Comparison of ENCODE assay signal across 10 mouse cellular contexts in the genomic region with DNA sequence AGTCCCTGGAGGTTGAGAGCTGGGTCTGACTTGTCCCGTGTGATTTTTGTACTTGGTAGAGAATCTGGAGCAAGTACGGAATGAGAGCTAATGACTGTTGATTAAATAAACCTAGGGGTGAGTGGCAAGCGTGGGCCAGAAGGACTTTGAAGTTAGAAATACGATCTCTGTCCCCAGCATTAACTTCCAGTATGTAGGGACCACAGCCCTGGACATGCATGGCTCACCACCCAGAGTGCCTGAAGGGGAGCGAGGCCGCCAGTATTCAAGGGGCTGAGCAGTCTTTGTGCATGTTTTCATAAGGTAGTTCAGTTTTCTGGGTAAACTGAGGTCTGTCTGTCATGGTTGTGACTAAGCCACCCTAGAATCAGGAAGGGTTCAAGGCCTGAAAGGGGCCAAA. TPM values are rescaled to one million over a fixed set of nuclear protein-coding genes. Genes with fewer than 3 reads are reported as not detected.
A peak's percentile ranks its signal among the peaks of the same experiment; 100 is the strongest.
DNase-seq lines count a peak whose midpoint lies in the region; ATAC-seq lines count a peak whose summit lies in the region.
"Had no signal": no experiment of that assay in that cellular context is flagged by ENCODE, and none has a peak within 500 bp of the region (broad histone marks: within the 10 kb centered on the region; RNA-seq: fewer than 3 reads in every experiment).

No protein-coding gene starts in this region.

- peak overlapping the region; percentile 89; the same call in 1 of the 2 replicates for H3K4me2 ChIP-seq in kidney, embryonic 16.5 days (replicated peaks; ENCODE audit: low read depth, low read length)
- peak overlapping the region; percentile 84 for H3K4me2 ChIP-seq in hindbrain, embryonic 12.5 days (replicated peaks)
- peak overlapping the region; percentile 91 for H3K4me2 ChIP-seq in midbrain, embryonic 16.5 days (ENCODE audit: low read length)

- H3K9me3 ChIP-seq in kidney, embryonic 16.5 days (ENCODE audit: low read length): no peaks in the 10 kb centered on the region
- H3K9me3 ChIP-seq in forebrain, embryonic 10.5 days: no peaks in the 10 kb centered on the region
- H3K9me3 ChIP-seq in hindbrain, embryonic 12.5 days (replicated peaks): no peaks in the 10 kb centered on the region; the same call in 1 of the 2 replicates
- H3K9me3 ChIP-seq in midbrain, embryonic 16.5 days (replicated peaks; ENCODE audit: control insufficient read depth, low read length, poor library complexity, severe bottlenecking): no peaks in the 10 kb centered on the region

- no peak overlapping the region for H3K27ac ChIP-seq in kidney, embryonic 16.5 days (ENCODE audit: low read length)
- no peak overlapping the region for H3K27ac ChIP-seq in forebrain, embryonic 10.5 days
- no peak overlapping the region for H3K27ac ChIP-seq in hindbrain, embryonic 12.5 days
- H3K27ac ChIP-seq in midbrain, embryonic 16.5 days (ENCODE audit: low read length): no peak overlapping the region
- H3K27ac ChIP-seq: heart, adult 2 months; liver, embryonic 14.5 days had no signal

- H3K4me3 ChIP-seq in kidney, embryonic 16.5 days (ENCODE audit: low read length): no peak overlapping the region
- H3K4me3 ChIP-seq in forebrain, embryonic 10.5 days: peak overlapping the region; percentile 66
- peak overlapping the region; percentile 72; the same call in 1 of the 2 replicates for H3K4me3 ChIP-seq in hindbrain, embryonic 12.5 days
- H3K4me3 ChIP-seq in midbrain, embryonic 16.5 days (ENCODE audit: low read depth, low read length): peak overlapping the region; percentile 92
- H3K4me3 ChIP-seq: heart, adult 2 months had no signal

- 15% methylated on average over 6 of the region's 6 CpGs for whole genome bisulfite sequencing in kidney, embryonic 16.5 days
- WGBS in forebrain, embryonic 10.5 days: 46% methylated on average over 6 of the region's 6 CpGs
- 35% methylated on average over 6 of the region's 6 CpGs for WGBS in hindbrain, embryonic 12.5 days
- 38% methylated on average over 6 of the region's 6 CpGs for WGBS in midbrain, embryonic 16.5 days

- H3K9ac ChIP-seq in kidney, embryonic 16.5 days (replicated peaks; ENCODE audit: low read length): no peak overlapping the region
- H3K9ac ChIP-seq in hindbrain, embryonic 12.5 days: no peak overlapping the region
- peak overlapping the region; percentile 98 for H3K9ac ChIP-seq in midbrain, embryonic 16.5 days (ENCODE audit: low read depth, low read length)
- H3K9ac ChIP-seq: liver, embryonic 14.5 days had no signal

- peaks cover 68% of the 10 kb centered on the region for H3K27me3 ChIP-seq in kidney, embryonic 16.5 days (ENCODE audit: insufficient read depth, low read length)
- peaks cover 79% of the 10 kb centered on the region for H3K27me3 ChIP-seq in forebrain, embryonic 10.5 days (ENCODE audit: poor library complexity, severe bottlenecking)
- peaks cover 70% of the 10 kb centered on the region for H3K27me3 ChIP-seq in hindbrain, embryonic 12.5 days
- H3K27me3 ChIP-seq in midbrain, embryonic 16.5 days (ENCODE audit: control insufficient read depth, insufficient read depth, low read depth, low read length): peaks cover 9% of the 10 kb centered on the region

- H3K4me1 ChIP-seq in kidney, embryonic 16.5 days (ENCODE audit: insufficient read depth, low read length): peaks cover 17% of the 10 kb centered on the region
- peaks cover 25% of the 10 kb centered on the region for H3K4me1 ChIP-seq in forebrain, embryonic 10.5 days
- peaks cover 40% of the 10 kb centered on the region for H3K4me1 ChIP-seq in hindbrain, embryonic 12.5 days
- H3K4me1 ChIP-seq in midbrain, embryonic 16.5 days (ENCODE audit: control insufficient read depth, insufficient read depth, low read length): peaks cover 28% of the 10 kb centered on the region

- no peaks in the 10 kb centered on the region for H3K36me3 ChIP-seq in kidney, embryonic 16.5 days (ENCODE audit: insufficient read depth, low read length)
- no peaks in the 10 kb centered on the region for H3K36me3 ChIP-seq in forebrain, embryonic 10.5 days (replicated peaks)
- no peaks in the 10 kb centered on the region for H3K36me3 ChIP-seq in hindbrain, embryonic 12.5 days
- no peaks in the 10 kb centered on the region for H3K36me3 ChIP-seq in midbrain, embryonic 16.5 days (ENCODE audit: control insufficient read depth, insufficient read depth, low read length)

- no peak for DNase-seq in kidney, postnatal 36 days
- DNase-seq in forebrain, embryonic 10.5 days (ENCODE audit: extremely low spot score, low spot score): no peak
- no peak for DNase-seq in urinary bladder, postnatal 10 days (ENCODE audit: low spot score)
- no peak for DNase-seq in adrenal gland, postnatal 25 days
- DNase-seq: heart, adult 2 months had no signal

- ATAC-seq in kidney, embryonic 16.5 days (ENCODE audit: low FRiP score, low TSS enrichment): no peak
- no peak for ATAC-seq in hindbrain, embryonic 12.5 days (ENCODE audit: low FRiP score)
- no peak for ATAC-seq in midbrain, embryonic 16.5 days

RNA-seq across cellular contexts. Expression of gene Kcnc1, which starts 0.7 kb away (rescaled TPM):
- polyA plus RNA-seq in kidney, embryonic 16.5 days (2015; fragmentation: Nextera tagmentation; extraction: Ambion mirVana): 0.04 TPM in 1 of 2 replicates, not detected in the other
- polyA plus RNA-seq in forebrain, embryonic 10.5 days (2016; fragmentation: Nextera tagmentation; extraction: Ambion mirVana): 0.20 and 0.24 TPM in 2 replicates
- polyA plus RNA-seq in hindbrain, embryonic 12.5 days (2016; fragmentation: Nextera tagmentation; extraction: Ambion mirVana): 8.2 and 9.8 TPM in 2 replicates
- 10.1 and 11.4 TPM in 2 replicates for polyA plus RNA-seq in midbrain, embryonic 16.5 days (2015; fragmentation: Nextera tagmentation; extraction: Ambion mirVana)
- 0.33 TPM in 2 replicates for total RNA-seq in adrenal gland, postnatal 25 days (2021)

RNA-seq across cellular contexts. Expression of gene Myod1, which starts 19.3 kb away (rescaled TPM):
- polyA plus RNA-seq in kidney, embryonic 16.5 days (2015; fragmentation: Nextera tagmentation; extraction: Ambion mirVana): 0.69 and 0.81 TPM in 2 replicates
- polyA plus RNA-seq in forebrain, embryonic 10.5 days (2016; fragmentation: Nextera tagmentation; extraction: Ambion mirVana): not detected in 2 replicates
- 2.6 and 12.1 TPM in 2 replicates for polyA plus RNA-seq in hindbrain, embryonic 12.5 days (2016; fragmentation: Nextera tagmentation; extraction: Ambion mirVana)
- polyA plus RNA-seq in midbrain, embryonic 16.5 days (2015; fragmentation: Nextera tagmentation; extraction: Ambion mirVana): 0.19 TPM in 1 of 2 replicates, not detected in the other
- total RNA-seq in adrenal gland, postnatal 25 days (2021): not detected in 2 replicates
- total RNA-seq: heart, adult 2 months had no signal
- polyA plus RNA-seq: heart, adult 2 months; small intestine, adult 2 months had no signal
